Mouse (Mus musculus): ENCODE measurements around the gene C77080. TPM values are rescaled to one million over a fixed set of nuclear protein-coding genes. Genes with fewer than 3 reads are reported as not detected.

C77080 gene
- polyA plus RNA-seq, 1 experiment from 2014 or later = 9.6 TPM

- Histone ChIP-seq H3K36me3 (ENCODE audit: control insufficient read depth, insufficient read depth, low read length) (no peaks in the 10 kb centered on the region), H3K4me1 (replicated peaks; ENCODE audit: control insufficient read depth, insufficient read depth) (0 out of 2 replicates have a peak, but pooled peaks cover 2% of the 10 kb centered on the region), H3K9me3 (ENCODE audit: control insufficient read depth, low read length) (no peaks in the 10 kb centered on the region), H3K9ac (ENCODE audit: low read length) (no peak overlapping the region), H3K27ac (replicated peaks) (no peak overlapping the region), H3K27me3 (ENCODE audit: control insufficient read depth, insufficient read depth, low read length) (no peaks in the 10 kb centered on the region), H3K4me3 (ENCODE audit: low read depth, low read length) (no peak overlapping the region), H3K4me2 (replicated peaks; ENCODE audit: low read depth) (no peak overlapping the region)
- no peak for DNase-seq (ENCODE audit: low spot score)
- TF ChIP-seq CTCF (IDR thresholded peaks at IDR 0.05; ENCODE audit: low read depth) (no peak), EP300 (optimal IDR thresholded peaks at IDR 0.05) (no peak)
- no peak for ATAC-seq (ENCODE audit: low FRiP score, low TSS enrichment)
- WGBS = 89% methylated on average over 5 of the region's 5 CpGs
Observed at GRCm38 (mm10) chr4:129283226-129283625, 22.0 kb upstream of the C77080 start.

- Histone ChIP-seq H3K27me3 (ENCODE audit: control insufficient read depth, insufficient read depth, low read length) (no peaks in the 10 kb centered on the region), H3K4me3 (ENCODE audit: low read depth, low read length) (no peak overlapping the region), H3K9me3 (ENCODE audit: control insufficient read depth, low read length) (no peaks in the 10 kb centered on the region), H3K4me2 (replicated peaks; ENCODE audit: low read depth) (no peak overlapping the region), H3K36me3 (ENCODE audit: control insufficient read depth, insufficient read depth, low read length) (no peaks in the 10 kb centered on the region), H3K9ac (ENCODE audit: low read length) (no peak overlapping the region), H3K4me1 (replicated peaks; ENCODE audit: control insufficient read depth, insufficient read depth) (0 out of 2 replicates have a peak, but pooled peaks cover 2% of the 10 kb centered on the region), H3K27ac (replicated peaks) (no peak overlapping the region)
- TF ChIP-seq EP300 (optimal IDR thresholded peaks at IDR 0.05) (no peak), CTCF (IDR thresholded peaks at IDR 0.05; ENCODE audit: low read depth) (no peak)
- DNase-seq (ENCODE audit: low spot score) (no peak), ATAC-seq (ENCODE audit: low FRiP score, low TSS enrichment) (no peak)
- WGBS = 70% methylated on average over 5 of the region's 5 CpGs
Observed at GRCm38 (mm10) chr4:129282786-129283185, 21.6 kb upstream of the C77080 start.

DNA sequence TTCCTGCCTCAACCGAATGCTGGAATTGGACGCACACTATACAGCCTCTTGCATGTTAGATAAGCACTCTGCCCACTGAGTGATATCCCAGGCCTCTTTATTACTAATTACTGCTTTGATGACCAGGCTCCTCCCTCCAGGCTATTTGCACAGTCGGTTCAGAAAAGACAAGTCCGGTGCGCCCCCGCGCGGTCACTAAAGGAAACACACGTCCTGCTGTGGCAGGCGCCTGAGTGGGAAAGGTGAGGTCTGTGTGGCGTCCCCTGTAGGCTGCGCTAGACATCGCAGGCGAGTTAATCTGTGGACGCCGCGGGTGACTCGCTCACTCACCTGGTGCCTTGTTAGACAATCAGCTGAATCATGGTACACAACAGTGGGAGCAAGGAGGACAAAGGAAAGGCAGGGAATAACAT is 15.3 kb upstream of the C77080 start:
- Histone ChIP-seq H3K4me2 (replicated peaks; ENCODE audit: low read depth) (no peak overlapping the region), H3K36me3 (ENCODE audit: control insufficient read depth, insufficient read depth, low read length) (no peaks in the 10 kb centered on the region), H3K27ac (replicated peaks) (no peak overlapping the region), H3K27me3 (ENCODE audit: control insufficient read depth, insufficient read depth, low read length) (no peaks in the 10 kb centered on the region), H3K9ac (ENCODE audit: low read length) (no peak overlapping the region), H3K9me3 (ENCODE audit: control insufficient read depth, low read length) (no peaks in the 10 kb centered on the region), H3K4me1 (replicated peaks; ENCODE audit: control insufficient read depth, insufficient read depth) (no peaks in the 10 kb centered on the region), H3K4me3 (ENCODE audit: low read depth, low read length) (no peak overlapping the region)
- ATAC-seq (ENCODE audit: low FRiP score, low TSS enrichment) (peak; percentile 58), DNase-seq (ENCODE audit: low spot score) (peak; percentile 97)
- TF ChIP-seq EP300 (optimal IDR thresholded peaks at IDR 0.05) (no peak), CTCF (IDR thresholded peaks at IDR 0.05; ENCODE audit: low read depth) (peak; percentile 100)
- WGBS = under 1% methylated on average over 18 of the region's 18 CpGs

GRCm38 (mm10) chr4:129272756-129273046 is 11.5 kb upstream of the C77080 start:
- peak; percentile 69 for ATAC-seq (ENCODE audit: low FRiP score, low TSS enrichment)
- H3K9ac ChIP-seq (ENCODE audit: low read length) = peak overlapping the region; percentile 47; the same call in 1 of the 2 replicates
- H3K36me3 ChIP-seq (ENCODE audit: control insufficient read depth, insufficient read depth, low read length) = no peaks in the 10 kb centered on the region
- 20% methylated on average over 5 of the region's 5 CpGs for WGBS
- no peaks in the 10 kb centered on the region for H3K9me3 ChIP-seq (ENCODE audit: control insufficient read depth, low read length)
- H3K27ac ChIP-seq (replicated peaks) = peak overlapping the region; percentile 83
- H3K27me3 ChIP-seq (ENCODE audit: control insufficient read depth, insufficient read depth, low read length) = no peaks in the 10 kb centered on the region
- peak; percentile 66 for TF ChIP-seq CTCF (IDR thresholded peaks at IDR 0.05; ENCODE audit: low read depth)
- TF ChIP-seq EP300 (optimal IDR thresholded peaks at IDR 0.05) = no peak
- DNase-seq (ENCODE audit: low spot score) = peak; percentile 91
- no peaks in the 10 kb centered on the region for H3K4me1 ChIP-seq (replicated peaks; ENCODE audit: control insufficient read depth, insufficient read depth)
- peak overlapping the region; percentile 20; the same call in 1 of the 2 replicates for H3K4me2 ChIP-seq (replicated peaks; ENCODE audit: low read depth)
- peak overlapping the region; percentile 13; the same call in 1 of the 2 replicates for H3K4me3 ChIP-seq (ENCODE audit: low read depth, low read length)

GRCm38 (mm10) chr4:129271991-129272755 is 11.0 kb upstream of the C77080 start:
- H3K27me3 ChIP-seq (ENCODE audit: control insufficient read depth, insufficient read depth, low read length) = no peaks in the 10 kb centered on the region
- no peaks in the 10 kb centered on the region for H3K4me1 ChIP-seq (replicated peaks; ENCODE audit: control insufficient read depth, insufficient read depth)
- ATAC-seq (ENCODE audit: low FRiP score, low TSS enrichment) = peak; percentile 94
- DNase-seq (ENCODE audit: low spot score) = peak; percentile 94
- no peaks in the 10 kb centered on the region for H3K9me3 ChIP-seq (ENCODE audit: control insufficient read depth, low read length)
- no peak for TF ChIP-seq EP300 (optimal IDR thresholded peaks at IDR 0.05)
- TF ChIP-seq CTCF (IDR thresholded peaks at IDR 0.05; ENCODE audit: low read depth) = no peak
- H3K4me3 ChIP-seq (ENCODE audit: low read depth, low read length) = peak overlapping the region; percentile 13; the same call in 1 of the 2 replicates
- WGBS = 17% methylated on average over 15 of the region's 15 CpGs
- peak overlapping the region; percentile 47; the same call in 1 of the 2 replicates for H3K9ac ChIP-seq (ENCODE audit: low read length)
- H3K27ac ChIP-seq (replicated peaks) = peak overlapping the region; percentile 83
- H3K36me3 ChIP-seq (ENCODE audit: control insufficient read depth, insufficient read depth, low read length) = no peaks in the 10 kb centered on the region
- peak overlapping the region; percentile 25 for H3K4me2 ChIP-seq (replicated peaks; ENCODE audit: low read depth)

GRCm38 (mm10) chr4:129268698-129269097 is 7.5 kb upstream of the C77080 start:
- 18% methylated on average over 1 of the region's 1 CpGs for WGBS
- H3K4me1 ChIP-seq (replicated peaks; ENCODE audit: control insufficient read depth, insufficient read depth) = 0 out of 2 replicates have a peak, but pooled peaks cover 1% of the 10 kb centered on the region
- no peak overlapping the region for H3K27ac ChIP-seq (replicated peaks)
- TF ChIP-seq EP300 (optimal IDR thresholded peaks at IDR 0.05) = no peak
- TF ChIP-seq CTCF (IDR thresholded peaks at IDR 0.05; ENCODE audit: low read depth) = no peak
- H3K9ac ChIP-seq (ENCODE audit: low read length) = no peak overlapping the region
- H3K27me3 ChIP-seq (ENCODE audit: control insufficient read depth, insufficient read depth, low read length) = no peaks in the 10 kb centered on the region
- DNase-seq (ENCODE audit: low spot score) = peak; percentile 38
- no peak overlapping the region for H3K4me2 ChIP-seq (replicated peaks; ENCODE audit: low read depth)
- no peak overlapping the region for H3K4me3 ChIP-seq (ENCODE audit: low read depth, low read length)
- no peaks in the 10 kb centered on the region for H3K9me3 ChIP-seq (ENCODE audit: control insufficient read depth, low read length)
- H3K36me3 ChIP-seq (ENCODE audit: control insufficient read depth, insufficient read depth, low read length) = no peaks in the 10 kb centered on the region
- no peak for ATAC-seq (ENCODE audit: low FRiP score, low TSS enrichment)
